Mouse (Mus musculus) liver, embryonic 11.5 days (tissue): ENCODE results near the gene Apbb2. TPM values are rescaled to one million over a fixed set of nuclear protein-coding genes. Genes with fewer than 3 reads are reported as not detected.
A peak's percentile ranks its signal among the peaks of the same experiment; 100 is the strongest.

Experiments
- ATAC-seq: fragments of 200-750 bp; cut with Nextera tagmentation; replicated peaks from 2 replicates; pipeline ENCODE4 v1.8.0; 2017; ENCODE audit warnings: moderate number of reproducible peaks, mild to moderate bottlenecking, moderate TSS enrichment, moderate library complexity; ENCODE audit not compliant: low FRiP score
- DNase-seq: peaks from one replicate; pipeline ENCODE4 v3.0.0-alpha.2; 2017; ENCODE audit warnings: low spot score
- H3K27ac ChIP-seq: fragments of 300-500 bp; sonication (generic); 2 replicates; pipeline ENCODE4 v1.5.1; 2014; ENCODE audit warnings: mild to moderate bottlenecking, low read depth, low read length, control low read depth
- H3K27me3 ChIP-seq: fragments of 300-500 bp; sonication (generic); replicated peaks from 2 replicates; pipeline ENCODE4 v1.6.1; 2014; ENCODE audit warnings: low read length, mixed read lengths; ENCODE audit not compliant: control insufficient read depth, insufficient read depth
- H3K36me3 ChIP-seq: fragments of 300-500 bp; sonication (generic); 2 replicates; pipeline ENCODE4 v1.6.1; 2014; ENCODE audit warnings: mild to moderate bottlenecking, low read length, moderate library complexity, mixed read lengths; ENCODE audit not compliant: control insufficient read depth, insufficient read depth
- H3K4me1 ChIP-seq: fragments of 300-500 bp; sonication (generic); replicated peaks from 2 replicates; pipeline ENCODE4 v1.6.1; 2014; ENCODE audit warnings: low read length, mixed read lengths; ENCODE audit not compliant: control insufficient read depth, insufficient read depth
- H3K4me2 ChIP-seq: fragments of 300-500 bp; sonication (generic); 2 replicates; pipeline ENCODE4 v1.6.1; 2014; ENCODE audit warnings: mild to moderate bottlenecking, control low read depth, moderate library complexity
- H3K4me3 ChIP-seq: fragments of 300-500 bp; sonication (generic); 2 replicates; pipeline ENCODE4 v1.5.1; 2014; ENCODE audit warnings: low read depth, low read length, control low read depth
- H3K9ac ChIP-seq: fragments of 300-500 bp; sonication (generic); 2 replicates; pipeline ENCODE4 v1.6.1; 2014; ENCODE audit warnings: low read depth, low read length, control low read depth
- H3K9me3 ChIP-seq: fragments of 300-500 bp; sonication (generic); 2 replicates; pipeline ENCODE4 v1.6.1; 2016; ENCODE audit warnings: low read length, inconsistent platforms, mixed read lengths; ENCODE audit not compliant: control insufficient read depth
- WGBS: fragments of 180-500 bp; shearing (Covaris S2); extraction: QIAGEN DNeasy Blood & Tissue Kit; methylation state at CpG from one replicate; pipeline ENCODE4 v1.1.7; 2014; 5-methylcytosine and 5-hydroxymethylcytosine counted together
- polyA plus RNA-seq: library from polyadenylated mRNA; unstranded; fragments of >200 nt; fragmentation: Nextera tagmentation; extraction: Ambion mirVana; gene quantifications from 2 replicates; pipeline ENCODE4 v1.2.1, GENCODE M21; 2014

Gene Apbb2
- polyA plus RNA-seq, 1 experiment from 2014 or later = 14.2 TPM

DNA sequence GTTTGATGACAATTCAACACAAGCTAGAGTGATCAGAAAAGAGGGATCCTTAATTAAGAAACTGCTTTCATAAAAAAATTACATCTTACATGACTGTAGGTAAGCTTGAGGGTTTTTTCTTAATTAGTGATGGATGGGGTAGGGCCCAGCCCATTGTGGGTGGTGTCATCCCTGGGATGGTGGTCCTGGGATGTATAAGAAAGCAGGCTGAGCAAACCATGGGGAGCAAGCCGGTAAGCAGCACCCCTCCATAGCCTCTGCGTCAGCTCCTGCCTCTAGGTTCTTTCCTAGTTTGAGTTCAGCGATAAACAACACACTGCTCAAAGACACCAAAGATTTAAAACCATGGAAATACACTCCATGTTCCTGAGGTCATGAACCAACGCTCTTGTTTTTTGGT, 78.3 kb downstream of the Apbb2 start:
- no peak for ATAC-seq
- Histone ChIP-seq H3K36me3 (no peaks in the 10 kb centered on the region), H3K4me3 (no peak overlapping the region), H3K27ac (no peak overlapping the region), H3K4me1 (0 out of 2 replicates have a peak, but pooled peaks cover 5% of the 10 kb centered on the region), H3K9ac (no peak overlapping the region), H3K27me3 (no peaks in the 10 kb centered on the region), H3K9me3 (no peaks in the 10 kb centered on the region), H3K4me2 (no peak overlapping the region)
- DNase-seq = no peak
- WGBS = 93% methylated on average over 4 of the region's 4 CpGs

DNA sequence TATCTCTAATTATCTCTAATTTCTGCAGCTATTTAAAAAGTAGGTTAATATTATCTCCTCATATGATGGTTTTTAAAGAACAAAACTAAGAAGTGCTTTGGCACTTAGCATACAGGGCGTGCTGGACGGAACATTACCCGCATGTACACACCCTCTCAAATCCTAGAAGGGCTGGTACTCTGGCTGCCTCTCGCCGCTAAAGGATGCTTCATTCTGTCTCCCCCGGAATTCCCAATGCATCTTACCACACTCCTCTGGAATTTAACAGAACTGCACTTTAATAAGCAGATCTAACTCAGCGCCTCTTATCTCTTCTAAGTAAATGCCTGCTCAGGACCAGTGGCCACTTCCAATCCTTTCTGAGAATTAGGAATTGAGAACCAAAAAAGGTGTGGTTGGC, 80.8 kb downstream of the Apbb2 start:
- ATAC-seq (no peak), DNase-seq (no peak)
- no peak overlapping the region for H3K4me3 ChIP-seq
- H3K36me3 ChIP-seq = no peaks in the 10 kb centered on the region
- H3K4me1 ChIP-seq = peaks cover 7% of the 10 kb centered on the region; the same call in 1 of the 2 replicates
- no peak overlapping the region for H3K27ac ChIP-seq
- WGBS = 57% methylated on average over 7 of the region's 7 CpGs
- H3K9me3 ChIP-seq = no peaks in the 10 kb centered on the region
- no peak overlapping the region for H3K4me2 ChIP-seq
- H3K27me3 ChIP-seq = peaks cover 4% of the 10 kb centered on the region; the same call in 1 of the 2 replicates
- no peak overlapping the region for H3K9ac ChIP-seq

DNA sequence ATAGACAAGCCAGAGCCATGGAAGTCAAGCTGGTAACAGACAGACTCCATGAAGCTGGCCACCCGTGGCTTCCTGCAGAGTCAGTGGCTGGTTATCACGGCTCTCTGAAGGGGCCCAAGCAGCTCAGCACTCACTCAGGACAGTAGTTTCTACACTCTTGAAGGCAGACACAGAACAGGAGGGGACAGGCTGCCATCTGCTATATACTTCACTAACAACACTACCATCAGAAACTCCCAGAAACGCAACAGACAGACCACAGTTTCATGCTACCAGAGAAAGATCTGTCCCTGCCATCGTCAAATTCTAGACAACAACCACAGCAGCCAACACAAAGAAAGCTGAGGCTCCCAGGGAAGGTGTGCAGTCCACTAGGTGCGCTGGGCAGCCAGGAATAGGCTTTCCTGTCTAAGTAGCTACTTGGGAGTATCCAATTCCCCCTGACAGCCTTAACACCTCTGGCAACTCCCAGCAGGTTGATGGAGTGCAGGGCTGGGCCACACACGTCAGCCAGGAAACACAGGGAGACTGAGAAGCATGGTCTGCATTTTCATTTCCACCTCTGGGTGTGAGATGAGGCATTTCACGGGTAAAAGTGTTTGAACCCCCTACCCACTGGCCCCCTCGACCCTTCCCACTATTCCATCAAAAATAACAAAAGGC, 81.8 kb downstream of the Apbb2 start:
- peaks cover 4% of the 10 kb centered on the region; the same call in 1 of the 2 replicates for H3K27me3 ChIP-seq
- 41% methylated on average over 8 of the region's 8 CpGs for WGBS
- DNase-seq = no peak
- H3K4me1 ChIP-seq = peaks cover 7% of the 10 kb centered on the region; the same call in 1 of the 2 replicates
- no peak overlapping the region for H3K4me3 ChIP-seq
- H3K9ac ChIP-seq = no peak overlapping the region
- H3K9me3 ChIP-seq = no peaks in the 10 kb centered on the region
- H3K36me3 ChIP-seq = no peaks in the 10 kb centered on the region
- ATAC-seq = no peak
- no peak overlapping the region for H3K27ac ChIP-seq
- H3K4me2 ChIP-seq = no peak overlapping the region

DNA sequence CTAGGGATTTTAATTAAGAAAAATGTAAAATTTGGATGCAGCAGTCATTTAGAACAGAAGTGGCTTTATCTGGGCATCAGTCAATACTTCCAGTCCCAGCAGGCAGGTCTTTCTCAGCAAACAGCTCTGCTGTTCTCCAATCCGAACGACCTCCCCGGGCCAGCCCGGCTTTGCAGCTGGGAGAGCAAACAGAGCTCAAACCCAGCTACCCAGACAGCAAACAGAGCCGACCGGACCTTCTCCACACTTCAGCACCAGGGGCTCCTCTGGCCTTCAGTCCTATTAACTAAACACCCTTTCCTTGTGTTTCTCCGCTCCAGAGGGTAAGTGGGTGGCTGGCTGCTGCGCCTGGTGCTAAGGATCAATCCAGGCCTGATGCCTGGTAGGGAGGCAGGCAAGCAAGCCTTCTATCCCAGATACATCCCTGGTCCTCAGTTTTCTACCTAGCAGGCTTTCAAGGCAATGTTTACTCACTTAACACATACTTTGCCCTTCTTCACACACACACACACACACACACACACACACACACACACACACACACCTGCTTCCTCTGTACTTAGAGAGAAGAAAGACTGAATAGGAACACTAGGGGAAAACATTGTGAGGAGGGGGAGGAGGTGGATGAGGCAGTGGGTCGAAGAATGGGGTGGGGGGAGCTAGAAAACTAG, 82.9 kb downstream of the Apbb2 start:
- DNase-seq (no peak), ATAC-seq (peak; percentile 51; the same call in 1 of the 2 replicates)
- peaks cover 4% of the 10 kb centered on the region; the same call in 1 of the 2 replicates for H3K27me3 ChIP-seq
- no peaks in the 10 kb centered on the region for H3K9me3 ChIP-seq
- H3K27ac ChIP-seq = 0 out of 2 replicates have a peak overlapping the region, but pooled peaks have one; percentile 26
- no peak overlapping the region for H3K4me2 ChIP-seq
- H3K4me3 ChIP-seq = no peak overlapping the region
- peaks cover 7% of the 10 kb centered on the region; the same call in 1 of the 2 replicates for H3K4me1 ChIP-seq
- no peak overlapping the region for H3K9ac ChIP-seq
- H3K36me3 ChIP-seq = no peaks in the 10 kb centered on the region
- WGBS = 54% methylated on average over 9 of the region's 9 CpGs

DNA sequence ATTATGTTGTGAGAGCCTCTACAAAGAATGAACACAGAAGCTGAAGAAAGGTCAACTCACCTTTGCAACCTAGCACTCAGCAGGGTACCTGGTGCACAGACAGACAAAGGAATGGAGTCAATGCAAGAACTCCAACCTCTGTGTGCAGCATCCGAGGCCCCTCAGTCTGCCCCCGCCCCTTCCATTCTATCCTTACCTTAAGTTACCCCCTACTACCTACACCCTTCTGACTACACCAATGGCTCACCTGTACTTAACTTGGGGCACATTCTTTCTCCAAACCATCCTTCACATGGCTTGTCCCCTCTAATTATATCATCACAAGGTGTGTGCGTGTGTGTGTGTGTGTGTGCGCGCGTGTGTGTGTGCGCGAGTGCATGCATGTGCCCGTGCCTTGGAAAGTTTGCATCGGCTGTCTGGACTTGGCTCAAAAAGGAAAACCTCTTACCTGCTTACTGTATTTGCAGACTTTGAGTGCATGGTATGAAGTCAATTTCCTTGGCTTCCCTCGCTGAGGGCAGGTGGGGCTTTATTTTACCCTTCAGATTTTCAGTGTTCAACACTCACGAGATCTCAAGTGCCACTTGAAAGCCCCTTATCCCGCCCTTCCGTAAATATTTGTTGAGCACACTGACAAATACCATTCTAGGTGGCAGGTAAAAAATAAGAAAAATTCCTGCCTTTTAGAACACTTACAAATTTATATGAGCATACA, 84.7 kb downstream of the Apbb2 start:
- Histone ChIP-seq H3K27ac (no peak overlapping the region), H3K27me3 (peaks cover 4% of the 10 kb centered on the region; the same call in 1 of the 2 replicates), H3K4me3 (no peak overlapping the region), H3K4me2 (no peak overlapping the region), H3K36me3 (no peaks in the 10 kb centered on the region), H3K9me3 (no peaks in the 10 kb centered on the region), H3K9ac (no peak overlapping the region), H3K4me1 (peaks cover 8% of the 10 kb centered on the region; the same call in 1 of the 2 replicates)
- no peak for DNase-seq
- ATAC-seq = no peak
- 91% methylated on average over 14 of the region's 14 CpGs for WGBS

DNA sequence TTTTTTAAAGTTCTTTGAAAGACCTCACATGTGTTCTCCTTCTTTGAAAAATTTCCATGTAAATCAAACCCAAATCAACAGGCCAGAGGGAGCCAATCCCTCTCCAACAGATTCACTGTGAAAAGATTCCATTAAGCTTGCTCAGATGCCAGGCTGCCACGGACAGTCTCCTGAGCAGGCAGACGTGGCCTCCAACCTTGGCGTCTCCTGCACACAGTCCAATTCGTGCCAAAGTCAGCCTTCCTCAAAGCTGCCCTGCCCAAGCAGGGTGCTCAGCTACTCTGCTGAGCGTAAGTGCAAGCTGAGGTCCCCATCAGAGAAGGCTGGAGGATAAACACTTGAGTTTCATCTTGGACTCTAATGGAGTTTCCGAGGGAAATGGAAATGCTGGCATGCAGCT, 85.8 kb downstream of the Apbb2 start:
- 78% methylated on average over 6 of the region's 6 CpGs for WGBS
- H3K9ac ChIP-seq = no peak overlapping the region
- no peak overlapping the region for H3K27ac ChIP-seq
- peaks cover 9% of the 10 kb centered on the region; the same call in 1 of the 2 replicates for H3K4me1 ChIP-seq
- no peaks in the 10 kb centered on the region for H3K36me3 ChIP-seq
- DNase-seq (no peak), ATAC-seq (no peak)
- peaks cover 6% of the 10 kb centered on the region for H3K27me3 ChIP-seq
- H3K9me3 ChIP-seq = no peaks in the 10 kb centered on the region
- H3K4me2 ChIP-seq = no peak overlapping the region
- H3K4me3 ChIP-seq = no peak overlapping the region

DNA sequence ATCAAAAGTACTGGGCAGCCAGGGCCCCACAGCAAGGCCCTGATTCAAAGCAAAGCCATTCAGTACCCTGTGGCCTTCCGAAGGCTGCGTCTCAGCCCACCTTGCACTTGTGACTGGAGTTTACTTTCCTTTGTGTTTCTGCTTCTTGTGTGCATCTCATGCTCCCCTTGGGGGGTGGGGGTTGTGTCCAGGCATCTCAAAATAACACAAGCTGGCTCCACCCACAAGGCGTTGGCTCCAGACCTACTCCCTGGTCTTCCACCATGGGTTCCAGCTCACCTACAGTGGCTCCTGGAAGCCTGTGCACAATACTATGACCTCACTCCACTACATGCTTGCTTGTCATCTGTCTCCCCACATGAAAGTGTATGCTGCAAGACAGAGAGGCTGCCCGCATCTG, 88.2 kb downstream of the Apbb2 start:
- ATAC-seq (no peak), DNase-seq (no peak)
- H3K27me3 ChIP-seq = peaks cover 8% of the 10 kb centered on the region
- no peak overlapping the region for H3K4me3 ChIP-seq
- WGBS = 89% methylated on average over 4 of the region's 4 CpGs
- H3K27ac ChIP-seq = no peak overlapping the region
- H3K9ac ChIP-seq = no peak overlapping the region
- no peaks in the 10 kb centered on the region for H3K36me3 ChIP-seq
- peaks cover 5% of the 10 kb centered on the region; the same call in 1 of the 2 replicates for H3K4me1 ChIP-seq
- no peaks in the 10 kb centered on the region for H3K9me3 ChIP-seq
- H3K4me2 ChIP-seq = no peak overlapping the region

DNA sequence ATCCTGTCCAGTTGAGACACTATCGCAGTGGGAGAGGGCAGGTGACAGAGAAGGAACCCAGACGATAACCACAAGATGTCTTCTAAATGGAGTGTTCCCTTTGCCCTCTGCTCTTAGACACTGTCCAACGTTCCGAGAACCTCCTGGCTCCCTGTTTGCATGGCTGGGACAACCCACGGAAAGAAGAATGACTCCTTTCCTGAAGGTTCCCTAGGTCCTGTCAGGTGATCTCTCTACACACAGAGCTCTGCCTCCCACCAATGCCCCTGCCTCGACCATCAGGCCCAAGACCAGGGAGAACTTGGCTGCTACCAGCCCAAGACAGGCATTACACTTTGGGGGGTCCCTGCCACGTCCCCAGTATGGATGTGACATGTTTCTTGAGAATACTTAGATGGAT, 89.0 kb downstream of the Apbb2 start:
- Histone ChIP-seq H3K36me3 (no peaks in the 10 kb centered on the region), H3K4me1 (peaks cover 2% of the 10 kb centered on the region; the same call in 1 of the 2 replicates), H3K27me3 (peaks cover 8% of the 10 kb centered on the region), H3K27ac (no peak overlapping the region), H3K9me3 (no peaks in the 10 kb centered on the region), H3K9ac (no peak overlapping the region), H3K4me3 (no peak overlapping the region), H3K4me2 (no peak overlapping the region)
- DNase-seq = no peak
- no peak for ATAC-seq
- 68% methylated on average over 7 of the region's 7 CpGs for WGBS
